Mouse (Mus musculus): ENCODE data around the gene Aff1. TPM values are rescaled to one million over a fixed set of nuclear protein-coding genes. Genes with fewer than 3 reads are reported as not detected.

Gene Aff1
- total RNA-seq, 2 experiments from 2014 or later, result 9.5 to 11.1 TPM

DNA sequence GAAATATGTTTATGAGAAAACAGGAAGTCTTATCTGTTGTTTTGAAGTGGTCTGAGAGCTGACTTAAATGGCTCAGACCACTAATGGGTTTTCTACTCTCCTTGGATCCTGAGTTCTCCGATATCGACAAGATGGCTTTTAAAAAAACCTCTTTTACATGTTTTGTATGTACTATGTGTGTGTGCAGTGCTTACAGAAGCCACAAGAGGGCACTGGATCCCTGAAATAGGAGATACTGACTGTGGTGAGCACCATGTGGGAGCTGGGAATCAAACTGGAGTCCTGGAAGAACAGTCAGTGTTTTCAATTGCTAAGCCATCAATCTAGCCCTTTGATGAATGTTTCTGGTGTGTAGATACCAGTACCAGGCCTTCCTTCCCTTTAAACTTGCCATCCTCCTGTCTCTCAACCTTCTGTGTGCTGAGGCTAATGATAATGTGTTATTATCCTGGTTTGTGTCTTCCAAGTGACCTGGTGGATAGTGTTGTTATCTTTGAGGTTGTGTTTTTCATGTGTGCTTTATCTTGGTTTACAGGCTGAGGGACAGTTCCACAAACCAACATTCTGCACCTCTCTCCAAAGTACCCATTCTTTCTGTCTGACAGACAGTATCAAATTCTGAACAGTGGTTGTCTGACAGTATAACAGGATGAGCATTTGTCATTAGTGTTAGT is 73.7 kb downstream of the Aff1 start:
- DNase-seq (ENCODE audit: low spot score in 2 of 2), result no peak
- intact Hi-C loops (cut with DNase I), result no loop called here

DNA sequence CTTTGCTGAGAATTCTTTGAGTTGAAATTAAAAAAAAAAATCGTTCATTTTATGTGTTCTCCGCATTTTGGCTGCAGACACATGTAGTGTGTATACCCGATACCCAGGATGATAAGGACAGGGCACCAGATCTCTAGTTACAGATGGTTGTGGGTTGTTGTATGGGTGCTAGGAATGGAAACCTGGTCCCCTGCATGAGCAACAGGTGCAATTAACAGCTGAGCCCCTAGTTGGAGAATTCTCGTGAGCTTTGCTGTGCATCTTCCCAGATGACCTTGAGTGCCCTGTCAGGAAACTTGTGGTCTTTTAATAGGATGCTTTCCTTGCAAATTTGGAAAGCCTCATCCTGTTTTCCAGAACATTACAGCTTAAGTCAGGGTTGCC is 74.2 kb downstream of the Aff1 start:
- DNase-seq (ENCODE audit: low spot score in 2 of 2), result no peak
- intact Hi-C loops (cut with DNase I), result no loop called here

DNA sequence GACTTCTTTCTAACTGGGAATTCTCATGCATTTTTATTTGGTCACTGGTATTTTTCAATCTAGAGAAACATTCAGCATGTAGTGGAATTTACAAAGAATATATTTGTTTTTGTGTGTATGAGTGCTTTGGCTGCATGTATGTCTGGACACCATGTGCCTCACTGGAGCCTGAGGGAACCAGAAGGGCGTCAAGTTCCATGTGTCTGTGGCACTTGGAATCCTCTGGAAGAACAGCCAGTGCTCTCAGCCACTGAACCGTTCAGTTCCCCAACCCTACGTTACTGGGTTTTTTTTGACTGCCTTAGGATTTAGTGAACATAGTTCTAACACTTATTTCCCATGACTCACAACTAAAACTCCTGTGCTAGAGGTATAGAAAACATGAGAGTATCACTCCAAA is 76.8 kb downstream of the Aff1 start:
- DNase-seq (ENCODE audit: low spot score in 2 of 2), result no peak
- intact Hi-C loops (cut with DNase I), result no loop called here

- DNase-seq (ENCODE audit: low spot score in 2 of 2), result no peak
- intact Hi-C loops (cut with DNase I), result no loop called here
Measured at GRCm38 (mm10) chr5:103769701-103770100, 77.5 kb downstream of the Aff1 start.

GRCm38 (mm10) chr5:103770447-103771222 is 78.5 kb downstream of the Aff1 start:
- intact Hi-C loops (cut with DNase I), result no loop called here
- DNase-seq (ENCODE audit: low spot score in 2 of 2), result no peak

- DNase-seq (ENCODE audit: low spot score in 2 of 2), result no peak
- intact Hi-C loops (cut with DNase I), result no loop called here
Measured at GRCm38 (mm10) chr5:103771380-103771779, 79.2 kb downstream of the Aff1 start.

- intact Hi-C loops (cut with DNase I), result no loop called here
- peak in 1 of 2 experiments; percentile 39 for DNase-seq (ENCODE audit: low spot score in 2 of 2)
Measured at GRCm38 (mm10) chr5:103772252-103772651, 80.1 kb downstream of the Aff1 start.

DNA sequence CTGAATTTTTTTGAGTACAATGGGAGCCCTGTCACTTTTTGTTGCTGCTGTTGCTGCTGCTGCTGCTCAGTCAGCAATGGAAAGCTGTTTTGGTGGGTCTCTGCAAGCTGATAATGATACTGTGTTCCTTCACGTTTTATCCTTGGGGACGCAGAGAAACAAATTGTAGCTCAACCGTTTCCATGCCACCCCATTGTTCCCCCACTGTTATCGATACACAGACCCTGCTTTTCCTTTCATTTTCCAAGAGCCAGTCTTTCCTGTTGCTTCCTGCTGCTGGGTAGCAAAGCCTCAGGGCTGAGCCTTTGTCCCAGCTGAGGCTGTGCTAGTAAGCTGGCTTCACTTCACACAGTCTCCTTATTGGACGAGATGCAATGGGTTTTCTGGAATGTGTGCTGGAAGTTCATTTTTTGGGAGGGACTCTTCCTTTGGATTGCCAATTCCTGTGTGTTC is 81.0 kb downstream of the Aff1 start:
- DNase-seq (ENCODE audit: low spot score in 2 of 2), result peak in 1 of 2 experiments; percentile 29
- intact Hi-C loops (cut with DNase I), result no loop called here

GRCm38 (mm10) chr5:103774703-103775333 is 82.6 kb downstream of the Aff1 start:
- peak in 1 of 2 experiments; percentile 86 for DNase-seq (ENCODE audit: low spot score in 2 of 2)
- intact Hi-C loops (cut with DNase I), result no loop called here

- DNase-seq (ENCODE audit: low spot score in 2 of 2), result no peak
- intact Hi-C loops (cut with DNase I), result no loop called here
Measured at GRCm38 (mm10) chr5:103775429-103775828, 83.3 kb downstream of the Aff1 start.

GRCm38 (mm10) chr5:103776842-103777241 is 84.7 kb downstream of the Aff1 start:
- DNase-seq (ENCODE audit: low spot score in 2 of 2), result no peak
- intact Hi-C loops (cut with DNase I), result no loop called here

DNA sequence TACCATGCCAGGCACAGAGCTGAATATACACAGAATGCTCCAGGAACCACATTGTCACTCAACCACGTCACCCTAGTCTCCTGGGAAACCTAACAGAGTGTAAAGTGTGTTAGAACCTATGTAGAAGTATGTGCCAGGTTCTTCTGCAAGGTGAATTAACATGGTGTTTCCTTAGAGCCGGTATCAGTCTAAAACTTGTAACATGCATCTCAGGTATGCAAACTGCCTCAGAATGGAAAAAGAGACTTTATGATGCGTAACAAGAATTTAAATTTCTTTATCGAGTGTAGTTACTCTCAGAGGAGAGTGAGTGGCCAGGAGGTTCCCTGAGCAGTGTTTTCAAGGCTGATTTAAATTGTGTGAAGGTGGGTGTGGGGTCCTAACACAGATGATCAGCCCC is 85.3 kb downstream of the Aff1 start:
- intact Hi-C loops (cut with DNase I), result no loop called here
- DNase-seq (ENCODE audit: low spot score in 2 of 2), result no peak

GRCm38 (mm10) chr5:103778314-103779117 is 86.3 kb downstream of the Aff1 start:
- DNase-seq (ENCODE audit: low spot score in 2 of 2), result peak in 1 of 2 experiments; percentile 57
- intact Hi-C loops (cut with DNase I), result no loop called here

- no peak for DNase-seq (ENCODE audit: low spot score in 2 of 2)
- intact Hi-C loops (cut with DNase I), result loop anchor here (2.0 kb wide), 1 partner anchor 37 kb away; no protein-coding TSS in a partner anchor
Measured at GRCm38 (mm10) chr5:103779836-103780235, 87.7 kb downstream of the Aff1 start.

DNA sequence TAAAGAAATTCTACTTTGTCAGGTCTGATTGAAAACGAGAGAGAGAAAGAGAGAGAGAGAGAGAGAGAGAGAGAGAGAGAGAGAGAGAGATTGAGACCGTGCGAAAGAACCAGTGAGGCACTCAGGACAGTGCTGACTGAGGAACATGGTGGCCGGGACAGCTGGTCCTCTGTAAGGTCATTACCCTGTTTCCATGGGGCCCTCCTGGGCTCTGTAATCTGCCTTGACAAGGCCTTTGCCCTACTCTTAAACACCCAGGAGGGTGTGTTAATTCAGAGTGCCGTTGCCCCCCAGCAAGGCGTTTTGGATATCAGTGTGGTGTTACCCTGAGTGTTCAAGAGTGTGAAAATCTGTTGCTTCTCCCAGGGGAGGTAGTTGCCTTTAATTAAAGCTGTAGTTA is 88.1 kb downstream of the Aff1 start:
- DNase-seq (ENCODE audit: low spot score in 2 of 2), result no peak
- intact Hi-C loops (cut with DNase I), result loop anchor here (2.0 kb wide), 1 partner anchor 37 kb away; no protein-coding TSS in a partner anchor

DNA sequence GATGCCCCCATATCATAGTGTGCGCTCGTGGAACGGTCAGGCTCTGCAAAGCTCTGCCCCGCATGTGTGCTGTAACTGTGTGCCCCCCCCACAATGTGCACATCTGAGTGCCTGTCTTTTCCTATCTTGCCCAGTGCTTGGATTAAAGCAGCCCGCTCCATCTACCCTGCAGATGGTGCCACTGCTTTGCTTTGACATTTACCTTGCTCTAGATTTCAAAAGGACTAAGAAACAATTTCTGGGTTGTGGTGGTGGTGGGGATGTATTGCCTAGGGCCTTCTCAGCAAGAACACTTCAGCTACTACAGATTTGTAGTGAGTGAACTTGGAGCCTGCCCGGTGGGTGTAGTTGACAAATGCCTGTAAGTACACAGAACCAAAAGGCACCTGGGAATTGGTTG is 88.7 kb downstream of the Aff1 start:
- peak in 1 of 2 experiments; percentile 40 for DNase-seq (ENCODE audit: low spot score in 2 of 2)
- intact Hi-C loops (cut with DNase I), result loop anchor here (2.0 kb wide), 1 partner anchor 36 kb away; no protein-coding TSS in a partner anchor

GRCm38 (mm10) chr5:103783086-103783668 is 91.0 kb downstream of the Aff1 start:
- intact Hi-C loops (cut with DNase I), result no loop called here

DNA sequence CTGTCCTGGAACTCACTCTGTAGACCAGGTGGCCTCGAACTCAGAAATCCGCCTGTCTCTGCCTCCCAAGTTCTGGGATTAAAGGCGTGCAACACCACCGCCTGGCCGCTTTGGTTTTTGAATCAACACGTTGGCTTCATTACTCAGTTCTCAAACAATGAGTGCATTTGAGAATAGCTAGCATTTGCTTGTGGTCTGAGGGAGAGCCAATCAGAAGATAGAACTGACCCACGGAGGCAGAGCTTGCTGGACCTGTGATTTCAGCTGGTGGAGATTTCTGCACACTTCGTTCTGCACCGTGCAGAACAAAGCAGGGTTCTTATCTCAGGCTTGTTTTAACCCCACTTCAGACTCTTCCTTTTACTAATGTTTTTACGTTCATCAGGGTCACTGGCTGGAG is 93.9 kb downstream of the Aff1 start:
- intact Hi-C loops (cut with DNase I), result loop anchor here (5.0 kb wide), 1 partner anchor 34 kb away; no protein-coding TSS in a partner anchor
- DNase-seq (ENCODE audit: low spot score in 2 of 2), result no peak

More at GRCm38 (mm10) chr5:103783086-103783668, 91.0 kb downstream of the Aff1 start:
- DNase-seq (ENCODE audit: low spot score in 2 of 2), result no peak

- no peak for DNase-seq (ENCODE audit: low spot score in 2 of 2)
- intact Hi-C loops (cut with DNase I), result loop anchor here (5.0 kb wide), 1 partner anchor 36 kb away; no protein-coding TSS in a partner anchor
Measured at GRCm38 (mm10) chr5:103788476-103788875, 96.3 kb downstream of the Aff1 start.

Data from left cerebral cortex, postnatal 25 days (tissue).